Mouse (Mus musculus) small intestine, adult 2 months (tissue): Measurements from ENCODE around the gene Ceacam2. TPM values are rescaled to one million over a fixed set of nuclear protein-coding genes. Genes with fewer than 3 reads are reported as not detected.
"Not testable (repeated sequence)": the region's sequence is repeated elsewhere in the genome, so short reads cannot be mapped to it uniquely, and the experiment has no call there.

Source experiments
- H3K27ac ChIP-seq: fragments of 200-500 bp; 2 replicates; pipeline ENCODE4 v1.5.1; 2012; ENCODE audit warnings: low read depth, low read length, control low read depth, inconsistent platforms; ENCODE audit not compliant: insufficient read depth
- H3K27me3 ChIP-seq: fragments of 200-500 bp; 2 replicates; pipeline ENCODE4 v1.6.1; 2012; ENCODE audit warnings: mild to moderate bottlenecking, moderate library complexity, low read length, inconsistent platforms; ENCODE audit not compliant: control insufficient read depth, insufficient read depth
- H3K36me3 ChIP-seq: fragments of 200-500 bp; 2 replicates; pipeline ENCODE4 v1.6.1; 2012; ENCODE audit warnings: mild to moderate bottlenecking, low read length, control low read depth, inconsistent platforms; ENCODE audit not compliant: control insufficient read depth, insufficient read depth
- H3K4me1 ChIP-seq: fragments of 200-500 bp; 2 replicates; pipeline ENCODE4 v1.6.1; 2012; ENCODE audit warnings: low read length, inconsistent platforms, mixed read lengths; ENCODE audit not compliant: control insufficient read depth, insufficient read depth, insufficient read length
- H3K4me3 ChIP-seq: fragments of 200-500 bp; 2 replicates; pipeline ENCODE4 v1.5.1; 2012; ENCODE audit warnings: low read depth, mild to moderate bottlenecking, control low read depth, inconsistent platforms, low read length, moderate library complexity
- CTCF ChIP-seq: fragments of 200-500 bp; IDR thresholded peaks from 2 replicates; pipeline ENCODE4 v1.5.1; 2012; ENCODE audit warnings: low read depth, mild to moderate bottlenecking, control low read depth, inconsistent platforms, low read length, moderate library complexity, mixed read lengths; ENCODE audit not compliant: insufficient replicate concordance, insufficient read length; ENCODE audit errors: extremely low read depth
- POLR2A ChIP-seq: fragments of 200-500 bp; IDR thresholded peaks from 2 replicates; pipeline ENCODE4 v1.6.1; 2012; ENCODE audit warnings: low read depth, mild to moderate bottlenecking, control low read depth, inconsistent platforms, low read length, moderate library complexity
- WGBS: fragments of 180-500 bp; shearing (Covaris S2); methylation state at CpG from one replicate; pipeline ENCODE4 v1.1.7; 2018; 5-methylcytosine and 5-hydroxymethylcytosine counted together
- polyA plus RNA-seq: library from polyadenylated mRNA; depleted of rRNA; stranded (reverse); fragments of >200 nt; gene quantifications from 2 replicates; pipeline ENCODE4 v1.2.3, GENCODE M21; 2012

The Ceacam2 gene
- polyA plus RNA-seq, 1 experiment = 0.60 TPM

DNA sequence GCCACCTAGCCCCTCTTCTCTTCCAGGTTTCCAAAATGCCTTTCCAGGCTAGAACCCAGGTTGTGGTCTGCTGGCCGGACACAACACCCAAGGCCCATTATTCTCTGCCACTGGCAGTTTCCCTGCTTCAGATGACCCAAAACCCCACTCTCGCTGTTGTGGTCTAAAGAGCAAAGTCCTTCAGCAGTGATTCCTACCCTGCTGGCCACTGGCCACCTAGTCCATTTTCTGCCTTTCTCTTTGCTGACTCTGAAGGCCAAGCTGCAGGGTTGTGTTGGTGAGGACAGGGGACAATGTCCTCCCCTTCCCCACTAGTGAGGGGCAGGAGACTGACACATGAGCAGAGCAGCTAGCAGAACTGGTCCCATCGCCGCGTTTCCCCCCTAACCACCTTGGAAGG lies 35.4 kb upstream of the Ceacam2 start:
- H3K4me1 ChIP-seq = peaks cover 10% of the 10 kb centered on the region; the same call in 1 of the 2 replicates
- H3K27me3 ChIP-seq = no peaks in the 10 kb centered on the region
- TF ChIP-seq POLR2A = no peak
- no peak for TF ChIP-seq CTCF
- H3K4me3 ChIP-seq = no peak overlapping the region
- 48% methylated on average over 5 of the region's 5 CpGs for WGBS
- no peak overlapping the region for H3K27ac ChIP-seq
- no peaks in the 10 kb centered on the region for H3K36me3 ChIP-seq

DNA sequence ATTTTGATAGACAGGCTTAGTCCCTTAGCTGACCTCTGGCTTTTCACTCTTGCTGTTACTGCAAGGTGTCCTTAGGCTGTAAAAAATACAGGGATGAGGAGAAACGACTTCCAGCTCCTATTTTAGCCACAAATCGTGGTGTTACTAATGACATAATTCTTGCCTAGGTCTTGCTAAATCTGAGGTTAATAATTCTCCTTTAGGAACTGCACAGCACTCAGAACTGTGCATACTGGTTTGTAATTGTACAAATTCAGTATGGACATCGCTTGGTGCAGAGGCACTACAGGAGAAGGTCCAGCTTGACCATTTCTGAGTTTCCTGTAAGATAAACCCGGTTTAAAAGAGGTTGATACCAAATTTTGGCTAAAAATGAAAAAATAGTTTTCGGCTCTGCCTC lies 34.1 kb upstream of the Ceacam2 start:
- H3K27me3 ChIP-seq, H3K4me1 ChIP-seq, H3K27ac ChIP-seq, H3K4me3 ChIP-seq, H3K36me3 ChIP-seq: not testable (repeated sequence)
- 55% methylated on average over 5 of the region's 5 CpGs for WGBS

DNA sequence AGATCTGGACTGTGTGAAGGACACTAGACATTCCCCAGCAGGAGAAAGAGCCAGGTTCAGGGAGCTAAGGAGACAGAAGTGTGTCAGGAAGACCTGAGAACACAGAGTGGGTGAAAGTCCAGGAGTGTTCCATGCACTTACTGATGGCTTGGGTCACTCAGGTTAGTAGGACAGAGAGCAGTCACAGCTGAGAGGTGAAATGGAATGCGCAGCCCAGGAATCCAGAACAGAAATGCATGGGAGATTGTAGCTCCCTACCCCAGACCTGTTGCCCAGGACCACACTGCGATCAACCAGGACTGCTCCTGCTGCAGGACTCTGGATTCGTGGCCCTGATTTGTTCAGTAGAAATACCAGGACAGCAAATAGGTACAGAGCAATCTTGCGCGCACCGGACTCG lies 29.1 kb upstream of the Ceacam2 start:
- Histone ChIP-seq H3K27me3 (no peaks in the 10 kb centered on the region), H3K4me3 (no peak overlapping the region), H3K4me1 (no peaks in the 10 kb centered on the region), H3K27ac (no peak overlapping the region), H3K36me3 (no peaks in the 10 kb centered on the region)
- TF ChIP-seq CTCF (no peak), POLR2A (no peak)
- 97% methylated on average over 7 of the region's 7 CpGs for WGBS

DNA sequence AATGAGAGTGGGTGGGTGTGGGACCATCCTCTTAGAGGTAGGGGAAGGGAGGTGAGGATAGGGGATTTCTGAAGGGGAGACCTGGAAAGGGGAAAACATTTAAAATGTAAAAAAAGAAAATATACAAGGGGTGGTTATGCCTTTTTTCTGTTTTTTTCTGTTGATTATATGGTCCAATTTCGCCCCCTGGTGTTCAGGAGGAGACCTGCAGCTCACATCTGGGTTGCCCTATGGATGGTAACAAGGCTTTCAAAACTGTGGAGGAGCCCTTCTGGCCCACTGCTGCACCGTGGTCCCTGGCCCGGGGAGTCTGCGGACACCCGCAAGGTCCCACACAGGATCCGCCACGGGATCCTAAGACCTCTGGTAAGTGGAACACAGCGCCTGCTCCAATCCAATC lies 1.8 kb upstream of the Ceacam2 start:
- not testable (repeated sequence) for H3K27ac ChIP-seq, H3K4me3 ChIP-seq, H3K4me1 ChIP-seq, H3K36me3 ChIP-seq, H3K27me3 ChIP-seq
- peak; percentile 49; the same call in 1 of the 2 replicates for TF ChIP-seq CTCF
- 68% methylated on average over 8 of the region's 8 CpGs for WGBS

DNA sequence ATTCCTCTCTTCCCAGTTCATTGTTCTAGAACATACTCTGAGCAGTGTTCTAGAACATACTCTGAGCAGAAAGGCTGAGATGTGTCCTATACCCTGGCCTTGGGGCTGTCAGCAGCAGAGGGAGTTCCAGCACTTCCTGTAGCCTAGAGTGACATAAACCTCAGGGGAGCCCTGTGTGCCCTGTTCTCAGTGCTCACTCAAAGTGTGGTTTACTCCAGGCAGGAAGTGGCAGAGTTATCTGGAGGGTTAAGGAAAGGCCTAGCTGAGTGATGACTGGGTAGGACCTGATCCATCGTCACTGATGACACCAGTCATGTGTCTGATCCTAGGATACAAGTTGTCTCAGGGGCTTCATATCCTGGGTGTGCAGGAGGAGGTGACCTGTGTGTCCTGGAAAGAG lies 297 bp upstream of the Ceacam2 start:
- not testable (repeated sequence) for H3K36me3 ChIP-seq, H3K27me3 ChIP-seq, H3K4me3 ChIP-seq, H3K4me1 ChIP-seq, H3K27ac ChIP-seq
- WGBS = 91% methylated on average over 1 of the region's 1 CpGs

DNA sequence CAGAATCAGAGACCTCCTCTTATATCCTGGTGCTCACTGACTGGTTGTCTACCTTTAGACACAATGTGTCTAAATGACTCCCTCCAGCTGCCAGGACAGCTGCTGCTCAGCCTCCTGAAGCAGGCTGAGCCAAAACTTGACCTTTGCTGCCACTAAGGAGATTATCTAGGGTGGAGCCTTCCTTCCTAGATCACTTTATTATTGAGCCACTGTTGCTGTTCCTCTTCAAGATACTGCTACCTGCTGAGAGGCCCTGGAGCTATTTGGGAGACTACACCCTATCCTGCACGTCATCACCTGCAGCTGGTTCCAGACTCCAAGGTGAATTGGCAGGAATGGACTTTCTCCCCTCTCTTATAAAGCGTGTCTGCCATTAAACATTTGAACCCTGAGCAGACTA lies 8.8 kb downstream of the Ceacam2 start:
- no peak for TF ChIP-seq POLR2A
- TF ChIP-seq CTCF = no peak
- H3K36me3 ChIP-seq = no peaks in the 10 kb centered on the region
- no peak overlapping the region for H3K27ac ChIP-seq
- whole genome bisulfite sequencing = 20% methylated on average over 2 of the region's 2 CpGs
- H3K27me3 ChIP-seq = no peaks in the 10 kb centered on the region
- H3K4me3 ChIP-seq = no peak overlapping the region
- H3K4me1 ChIP-seq = peaks cover 2% of the 10 kb centered on the region; the same call in 1 of the 2 replicates

DNA sequence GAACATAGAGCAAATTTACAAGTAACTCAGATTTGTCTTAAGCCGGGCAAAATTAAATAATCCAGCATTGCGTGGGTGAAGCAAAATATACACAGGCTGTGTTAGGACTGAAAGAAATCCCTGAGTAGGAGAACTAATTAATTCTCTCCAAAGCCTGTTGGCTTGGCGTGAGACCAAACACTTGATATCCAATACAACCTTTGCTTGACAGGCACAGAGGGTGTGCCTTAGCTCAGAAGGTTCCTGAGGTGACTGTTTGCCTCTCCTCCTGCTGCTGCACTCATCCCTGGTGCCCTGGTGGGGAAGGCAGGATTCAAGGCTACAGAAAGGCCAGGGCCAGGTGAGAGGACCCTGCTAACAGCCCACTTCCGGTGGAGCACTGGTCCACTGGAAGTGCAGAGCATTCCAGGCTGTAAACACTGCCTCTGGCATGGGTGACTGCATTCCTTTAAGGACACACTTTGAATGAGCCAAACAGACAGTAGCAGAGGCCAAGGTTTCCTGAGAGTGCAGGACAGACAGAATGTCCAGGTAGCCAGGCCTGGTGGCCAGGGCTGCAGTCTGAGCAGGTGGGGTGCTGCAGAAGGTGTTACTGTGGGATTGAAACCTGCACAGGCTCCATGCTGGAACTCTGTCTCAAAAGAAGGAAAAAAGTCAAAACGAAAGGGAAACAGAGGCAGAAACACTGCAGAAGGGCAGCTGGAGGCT lies 23.4 kb downstream of the Ceacam2 start:
- H3K36me3 ChIP-seq, H3K4me3 ChIP-seq, H3K27ac ChIP-seq, H3K4me1 ChIP-seq, H3K27me3 ChIP-seq: not testable (repeated sequence)
- 56% methylated on average over 3 of the region's 5 CpGs for WGBS

DNA sequence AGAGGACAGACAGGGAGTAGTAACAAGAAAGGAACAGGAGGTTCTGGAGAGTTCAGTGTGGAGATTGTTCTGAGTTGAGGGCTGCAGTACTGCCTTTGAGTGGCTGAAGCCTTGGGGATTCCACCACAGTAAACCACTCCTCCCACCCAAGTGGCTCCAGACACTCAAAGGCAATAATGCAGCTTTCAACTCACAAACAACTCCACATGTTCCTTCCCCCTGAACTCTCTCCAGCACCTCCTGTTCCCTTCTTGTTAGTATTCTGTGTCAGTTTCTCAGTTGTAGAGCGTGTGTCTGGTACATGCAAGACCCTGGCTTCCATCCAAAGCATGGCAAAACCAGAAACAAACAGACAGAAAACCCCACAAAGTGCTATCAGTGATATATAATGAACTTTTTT lies 24.0 kb downstream of the Ceacam2 start:
- not testable (repeated sequence) for H3K27me3 ChIP-seq, H3K4me1 ChIP-seq, H3K4me3 ChIP-seq, H3K36me3 ChIP-seq, H3K27ac ChIP-seq
- 29% methylated on average over 1 of the region's 1 CpGs for WGBS
